Mouse (Mus musculus) heart, postnatal 0 days (tissue): ENCODE measurements at regions not wholly inside any gene's neighbourhood (a gene's known extent, or its start where the extent isn't known, plus 50 kb on each side); places are given as distances from the start of the nearest gene placed in this dataset.

ENCODE experiments used
- CTCF ChIP-seq: IDR thresholded peaks from 2 replicates; pipeline ENCODE4 v1.5.1; 2016; ENCODE audit warnings: antibody characterized with exemption, control low read depth, low read depth
- EP300 ChIP-seq: IDR thresholded peaks from 2 replicates; pipeline ENCODE4 v1.6.1; 2016; ENCODE audit warnings: antibody characterized with exemption, low read depth

DNA sequence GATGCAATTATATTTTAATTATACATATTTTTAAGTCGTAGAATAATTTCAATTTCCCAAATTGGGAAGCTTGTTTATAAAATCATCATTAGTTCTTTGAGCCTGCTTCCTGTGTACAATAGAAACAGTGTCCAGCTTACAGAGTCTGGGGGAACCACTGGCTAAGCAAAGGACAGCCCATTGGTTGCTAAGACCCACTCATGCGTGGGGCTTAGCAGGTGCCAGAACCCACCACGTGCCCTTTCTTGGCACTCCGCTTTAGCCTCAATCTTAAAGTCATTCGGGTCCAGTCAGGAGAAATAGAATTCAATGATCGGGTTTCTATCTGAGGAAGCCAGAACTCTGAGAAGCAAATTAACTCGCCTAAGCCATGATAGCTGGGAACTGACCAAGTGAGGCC, 100.5 kb upstream of the Smim23 start:
- TF ChIP-seq EP300 (no peak), CTCF (no peak)
